Mouse (Mus musculus): Measurements from ENCODE around the gene Fkbp10. TPM values are rescaled to one million over a fixed set of nuclear protein-coding genes. Genes with fewer than 3 reads are reported as not detected.

Gene Fkbp10
- polyA plus RNA-seq, 1 experiment from 2014 or later = 7.2 TPM

GRCm38 (mm10) chr11:100414021-100414913, 1.2 kb upstream of the Fkbp10 start, which contains the start of gene P3h4:
Gene P3h4, minus strand, starts transcription at chr11:100414836.
- Histone ChIP-seq H3K9me3 (ENCODE audit: control insufficient read depth, low read length) (no peaks in the 10 kb centered on the region), H3K27ac (ENCODE audit: low read depth, low read length) (peak within 1 kb of the TSS; percentile 48), H3K27me3 (ENCODE audit: control insufficient read depth, insufficient read depth, low read length) (peaks cover 8% of the 10 kb centered on the region; the same call in 1 of the 2 replicates), H3K9ac (replicated peaks; ENCODE audit: low read depth, low read length) (peak within 1 kb of the TSS; percentile 68), H3K4me3 (ENCODE audit: low read depth, low read length) (peak within 1 kb of the TSS; percentile 60), H3K4me1 (ENCODE audit: control insufficient read depth, insufficient read depth, low read length) (no peaks in the 10 kb centered on the region; the same call in 1 of the 2 replicates), H3K36me3 (ENCODE audit: control insufficient read depth, insufficient read depth, low read length) (no peaks in the 10 kb centered on the region), H3K4me2 (ENCODE audit: low read depth, low read length) (peak within 1 kb of the TSS; percentile 61)
- 2% methylated on average over 71 of the region's 93 CpGs for WGBS
- peak; percentile 91 for ATAC-seq (ENCODE audit: low read depth)

GRCm38 (mm10) chr11:100421537-100421936, 6.0 kb downstream of the Fkbp10 start:
- Histone ChIP-seq H3K9me3 (ENCODE audit: control insufficient read depth, low read length) (no peaks in the 10 kb centered on the region), H3K36me3 (ENCODE audit: control insufficient read depth, insufficient read depth, low read length) (no peaks in the 10 kb centered on the region), H3K9ac (replicated peaks; ENCODE audit: low read depth, low read length) (no peak overlapping the region), H3K27me3 (ENCODE audit: control insufficient read depth, insufficient read depth, low read length) (no peaks in the 10 kb centered on the region), H3K4me1 (ENCODE audit: control insufficient read depth, insufficient read depth, low read length) (no peaks in the 10 kb centered on the region), H3K4me2 (ENCODE audit: low read depth, low read length) (no peak overlapping the region), H3K4me3 (ENCODE audit: low read depth, low read length) (no peak overlapping the region), H3K27ac (ENCODE audit: low read depth, low read length) (no peak overlapping the region)
- 55% methylated on average over 8 of the region's 8 CpGs for WGBS
- ATAC-seq (ENCODE audit: low read depth) = no peak

- Histone ChIP-seq H3K4me3 (ENCODE audit: low read depth, low read length) (no peak overlapping the region), H3K9ac (replicated peaks; ENCODE audit: low read depth, low read length) (no peak overlapping the region), H3K27me3 (ENCODE audit: control insufficient read depth, insufficient read depth, low read length) (no peaks in the 10 kb centered on the region), H3K4me1 (ENCODE audit: control insufficient read depth, insufficient read depth, low read length) (no peaks in the 10 kb centered on the region), H3K27ac (ENCODE audit: low read depth, low read length) (no peak overlapping the region), H3K9me3 (ENCODE audit: control insufficient read depth, low read length) (no peaks in the 10 kb centered on the region), H3K4me2 (ENCODE audit: low read depth, low read length) (no peak overlapping the region), H3K36me3 (ENCODE audit: control insufficient read depth, insufficient read depth, low read length) (no peaks in the 10 kb centered on the region)
- no peak for ATAC-seq (ENCODE audit: low read depth)
- 85% methylated on average over 7 of the region's 7 CpGs for whole genome bisulfite sequencing
Measured at GRCm38 (mm10) chr11:100423836-100424235, 8.3 kb downstream of the Fkbp10 start.

- no peak overlapping the region for H3K9ac ChIP-seq (replicated peaks; ENCODE audit: low read depth, low read length)
- H3K4me2 ChIP-seq (ENCODE audit: low read depth, low read length) = no peak overlapping the region
- no peaks in the 10 kb centered on the region for H3K9me3 ChIP-seq (ENCODE audit: control insufficient read depth, low read length)
- ATAC-seq (ENCODE audit: low read depth) = no peak
- H3K27ac ChIP-seq (ENCODE audit: low read depth, low read length) = no peak overlapping the region
- no peaks in the 10 kb centered on the region for H3K27me3 ChIP-seq (ENCODE audit: control insufficient read depth, insufficient read depth, low read length)
- H3K4me1 ChIP-seq (ENCODE audit: control insufficient read depth, insufficient read depth, low read length) = no peaks in the 10 kb centered on the region
- H3K36me3 ChIP-seq (ENCODE audit: control insufficient read depth, insufficient read depth, low read length) = 0 out of 2 replicates have a peak, but pooled peaks cover 6% of the 10 kb centered on the region
- 33% methylated on average over 7 of the region's 7 CpGs for WGBS
- no peak overlapping the region for H3K4me3 ChIP-seq (ENCODE audit: low read depth, low read length)
Measured at GRCm38 (mm10) chr11:100425851-100426250, 10.4 kb downstream of the Fkbp10 start.

GRCm38 (mm10) chr11:100426820-100427219, 11.3 kb downstream of the Fkbp10 start:
- Histone ChIP-seq H3K27me3 (ENCODE audit: control insufficient read depth, insufficient read depth, low read length) (no peaks in the 10 kb centered on the region), H3K4me3 (ENCODE audit: low read depth, low read length) (no peak overlapping the region), H3K4me1 (ENCODE audit: control insufficient read depth, insufficient read depth, low read length) (no peaks in the 10 kb centered on the region), H3K27ac (ENCODE audit: low read depth, low read length) (no peak overlapping the region), H3K9ac (replicated peaks; ENCODE audit: low read depth, low read length) (no peak overlapping the region), H3K36me3 (ENCODE audit: control insufficient read depth, insufficient read depth, low read length) (0 out of 2 replicates have a peak, but pooled peaks cover 9% of the 10 kb centered on the region), H3K4me2 (ENCODE audit: low read depth, low read length) (no peak overlapping the region), H3K9me3 (ENCODE audit: control insufficient read depth, low read length) (no peaks in the 10 kb centered on the region)
- 81% methylated on average over 3 of the region's 3 CpGs for WGBS
- no peak for ATAC-seq (ENCODE audit: low read depth)

GRCm38 (mm10) chr11:100428612-100429199, 13.2 kb downstream of the Fkbp10 start:
- Histone ChIP-seq H3K9ac (replicated peaks; ENCODE audit: low read depth, low read length) (no peak overlapping the region), H3K27ac (ENCODE audit: low read depth, low read length) (no peak overlapping the region), H3K36me3 (ENCODE audit: control insufficient read depth, insufficient read depth, low read length) (peaks cover 14% of the 10 kb centered on the region; the same call in 1 of the 2 replicates), H3K4me2 (ENCODE audit: low read depth, low read length) (no peak overlapping the region), H3K9me3 (ENCODE audit: control insufficient read depth, low read length) (no peaks in the 10 kb centered on the region), H3K4me3 (ENCODE audit: low read depth, low read length) (no peak overlapping the region), H3K27me3 (ENCODE audit: control insufficient read depth, insufficient read depth, low read length) (no peaks in the 10 kb centered on the region), H3K4me1 (ENCODE audit: control insufficient read depth, insufficient read depth, low read length) (no peaks in the 10 kb centered on the region)
- ATAC-seq (ENCODE audit: low read depth) = no peak
- WGBS = 61% methylated on average over 9 of the region's 9 CpGs

GRCm38 (mm10) chr11:100430052-100430451, 14.6 kb downstream of the Fkbp10 start:
- no peaks in the 10 kb centered on the region for H3K9me3 ChIP-seq (ENCODE audit: control insufficient read depth, low read length)
- H3K9ac ChIP-seq (replicated peaks; ENCODE audit: low read depth, low read length) = no peak overlapping the region
- H3K4me1 ChIP-seq (ENCODE audit: control insufficient read depth, insufficient read depth, low read length) = no peaks in the 10 kb centered on the region
- no peak overlapping the region for H3K4me3 ChIP-seq (ENCODE audit: low read depth, low read length)
- H3K27ac ChIP-seq (ENCODE audit: low read depth, low read length) = no peak overlapping the region
- 91% methylated on average over 7 of the region's 7 CpGs for WGBS
- no peak overlapping the region for H3K4me2 ChIP-seq (ENCODE audit: low read depth, low read length)
- ATAC-seq (ENCODE audit: low read depth) = no peak
- H3K36me3 ChIP-seq (ENCODE audit: control insufficient read depth, insufficient read depth, low read length) = peaks cover 14% of the 10 kb centered on the region; the same call in 1 of the 2 replicates
- no peaks in the 10 kb centered on the region for H3K27me3 ChIP-seq (ENCODE audit: control insufficient read depth, insufficient read depth, low read length)

- no peak for ATAC-seq (ENCODE audit: low read depth)
- H3K9me3 ChIP-seq (ENCODE audit: control insufficient read depth, low read length) = no peaks in the 10 kb centered on the region
- H3K4me3 ChIP-seq (ENCODE audit: low read depth, low read length) = no peak overlapping the region
- 98% methylated on average over 5 of the region's 5 CpGs for WGBS
- no peak overlapping the region for H3K27ac ChIP-seq (ENCODE audit: low read depth, low read length)
- H3K4me2 ChIP-seq (ENCODE audit: low read depth, low read length) = no peak overlapping the region
- H3K4me1 ChIP-seq (ENCODE audit: control insufficient read depth, insufficient read depth, low read length) = no peaks in the 10 kb centered on the region
- H3K9ac ChIP-seq (replicated peaks; ENCODE audit: low read depth, low read length) = no peak overlapping the region
- H3K36me3 ChIP-seq (ENCODE audit: control insufficient read depth, insufficient read depth, low read length) = peaks cover 22% of the 10 kb centered on the region; the same call in 1 of the 2 replicates
- no peaks in the 10 kb centered on the region for H3K27me3 ChIP-seq (ENCODE audit: control insufficient read depth, insufficient read depth, low read length)
Measured at GRCm38 (mm10) chr11:100432002-100432401, 16.5 kb downstream of the Fkbp10 start.

Measured in neural tube, embryonic 14.5 days (tissue).